Mouse (Mus musculus) mouse embryonic stem cell (cell line): ENCODE data around the gene Ngfr.

Experiments used
- in situ Hi-C, 2 experiments: fragments of 300-500 bp; cut with MboI; formaldehyde crosslinking; loops; 1 replicate in 1 of 2; 3 replicates in 1 of 2; pipeline ENCODE4 v1.14.3; 2019 to 2020; ENCODE audit warnings: low sequenced_read_pairs in 2 of 2, low pct_unique_long_range_greater_than_20kb in 1 of 2, mixed read lengths in 1 of 2; ENCODE audit not compliant: unreplicated experiment in 1 of 2

Gene Ngfr

GRCm38 (mm10) chr11:95572227-95572626 lies 15.3 kb downstream of the Ngfr start:
- in situ Hi-C loops = no loop called here

- in situ Hi-C loops = no loop called here
Measured at GRCm38 (mm10) chr11:95571755-95572154, 15.8 kb downstream of the Ngfr start.

GRCm38 (mm10) chr11:95570827-95571619 lies 16.5 kb downstream of the Ngfr start:
- in situ Hi-C loops = no loop called here

GRCm38 (mm10) chr11:95569908-95570307 lies 17.6 kb downstream of the Ngfr start:
- in situ Hi-C loops = no loop called here

GRCm38 (mm10) chr11:95567936-95568715 lies 19.4 kb downstream of the Ngfr start:
- in situ Hi-C loops = no loop called here

GRCm38 (mm10) chr11:95567366-95567765 lies 20.2 kb downstream of the Ngfr start:
- in situ Hi-C loops = no loop called here

- in situ Hi-C loops = no loop called here
Measured at GRCm38 (mm10) chr11:95565327-95565726, 22.2 kb downstream of the Ngfr start.

GRCm38 (mm10) chr11:95563849-95564248 lies 23.7 kb downstream of the Ngfr start:
- in situ Hi-C loops = no loop called here

GRCm38 (mm10) chr11:95560773-95561172 lies 26.8 kb downstream of the Ngfr start:
- in situ Hi-C loops = no loop called here

- in situ Hi-C loops = no loop called here
Measured at GRCm38 (mm10) chr11:95559761-95560160, 27.8 kb downstream of the Ngfr start.

GRCm38 (mm10) chr11:95557719-95558118 lies 29.8 kb downstream of the Ngfr start:
- in situ Hi-C loops = no loop called here

GRCm38 (mm10) chr11:95557032-95557431 lies 30.5 kb downstream of the Ngfr start:
- in situ Hi-C loops = no loop called here

- in situ Hi-C loops = no loop called here
Measured at GRCm38 (mm10) chr11:95555279-95555678, 32.3 kb downstream of the Ngfr start.

- in situ Hi-C loops = no loop called here
Measured at GRCm38 (mm10) chr11:95550301-95551021, 37.1 kb downstream of the Ngfr start.

- in situ Hi-C loops = no loop called here
Measured at GRCm38 (mm10) chr11:95546021-95546782, 41.3 kb downstream of the Ngfr start.

GRCm38 (mm10) chr11:95544546-95545327 lies 42.8 kb downstream of the Ngfr start:
- in situ Hi-C loops = no loop called here

GRCm38 (mm10) chr11:95540637-95541385 lies 46.7 kb downstream of the Ngfr start:
- in situ Hi-C loops = no loop called here
